Mouse (Mus musculus) kidney, adult 18-20 months (tissue): ENCODE measurements around the gene Sorbs1.

Experiments
- DNase-seq: peaks from one replicate; pipeline ENCODE4 v3.0.0; 2021

Gene Sorbs1

GRCm38 (mm10) chr19:40512500-40513421 is 818 bp downstream of the Sorbs1 start:
- peak; percentile 32 for DNase-seq

- no peak for DNase-seq
Observed at GRCm38 (mm10) chr19:40511679-40512309, 1.8 kb downstream of the Sorbs1 start.

- no peak for DNase-seq
Observed at GRCm38 (mm10) chr19:40511100-40511439, 2.5 kb downstream of the Sorbs1 start.

GRCm38 (mm10) chr19:40510387-40511099 is 3.0 kb downstream of the Sorbs1 start:
- no peak for DNase-seq

GRCm38 (mm10) chr19:40509274-40509673 is 4.3 kb downstream of the Sorbs1 start:
- no peak for DNase-seq

- no peak for DNase-seq
Observed at GRCm38 (mm10) chr19:40508851-40509250, 4.7 kb downstream of the Sorbs1 start.

- DNase-seq: no peak
Observed at GRCm38 (mm10) chr19:40506965-40507364, 6.6 kb downstream of the Sorbs1 start.

GRCm38 (mm10) chr19:40504336-40504735 is 9.2 kb downstream of the Sorbs1 start:
- no peak for DNase-seq

GRCm38 (mm10) chr19:40499940-40500737 is 13.4 kb downstream of the Sorbs1 start:
- peak; percentile 57 for DNase-seq

GRCm38 (mm10) chr19:40499141-40499540 is 14.4 kb downstream of the Sorbs1 start:
- DNase-seq: no peak

- DNase-seq: no peak
Observed at GRCm38 (mm10) chr19:40498162-40498725, 15.3 kb downstream of the Sorbs1 start.

- DNase-seq: no peak
Observed at GRCm38 (mm10) chr19:40496509-40497267, 16.9 kb downstream of the Sorbs1 start.

GRCm38 (mm10) chr19:40496071-40496470 is 17.5 kb downstream of the Sorbs1 start:
- no peak for DNase-seq

GRCm38 (mm10) chr19:40492902-40493301 is 20.7 kb downstream of the Sorbs1 start:
- DNase-seq: no peak

GRCm38 (mm10) chr19:40491442-40491841 is 22.1 kb downstream of the Sorbs1 start:
- DNase-seq: no peak

- no peak for DNase-seq
Observed at GRCm38 (mm10) chr19:40490765-40491164, 22.8 kb downstream of the Sorbs1 start.

GRCm38 (mm10) chr19:40489633-40490032 is 23.9 kb downstream of the Sorbs1 start:
- DNase-seq: no peak

- DNase-seq: no peak
Observed at GRCm38 (mm10) chr19:40488853-40489454, 24.6 kb downstream of the Sorbs1 start.

- peak; percentile 92 for DNase-seq
Observed at GRCm38 (mm10) chr19:40487561-40487960, 26.0 kb downstream of the Sorbs1 start.

GRCm38 (mm10) chr19:40481115-40481514 is 32.5 kb downstream of the Sorbs1 start:
- DNase-seq: no peak

GRCm38 (mm10) chr19:40478161-40478575 is 35.4 kb downstream of the Sorbs1 start:
- DNase-seq: no peak
